Mouse (Mus musculus): ENCODE measurements around the gene Ptma. TPM values are rescaled to one million over a fixed set of nuclear protein-coding genes. Genes with fewer than 3 reads are reported as not detected.

Ptma gene
- polyA plus RNA-seq, 1 experiment = 380 TPM

- no peak for DNase-seq (ENCODE audit: low read depth)
Measured at GRCm38 (mm10) chr1:86515715-86516410, 10.7 kb upstream of the Ptma start.

GRCm38 (mm10) chr1:86517076-86517475 lies 9.4 kb upstream of the Ptma start:
- no peak for DNase-seq (ENCODE audit: low read depth)

DNA sequence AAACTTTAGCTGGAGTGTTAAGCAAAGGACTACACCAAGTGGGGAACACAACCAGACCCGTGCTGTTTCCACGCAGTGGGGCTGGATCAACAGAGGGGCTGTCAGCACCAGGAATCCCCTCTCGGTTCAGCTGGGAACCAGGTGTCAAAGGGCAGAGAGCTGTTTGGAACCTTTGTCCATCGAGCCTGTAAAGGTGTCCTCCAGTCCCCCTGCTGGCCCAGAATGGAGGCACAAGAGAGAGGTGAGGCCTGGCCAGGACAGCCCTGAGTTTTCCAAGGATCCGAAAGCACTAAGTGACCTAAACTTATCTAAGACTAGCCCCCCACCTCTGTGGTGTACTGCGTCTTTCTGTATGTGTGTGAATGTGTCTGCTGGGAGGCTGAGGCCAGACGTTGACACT lies 6.2 kb upstream of the Ptma start:
- no peak for DNase-seq (ENCODE audit: low read depth)

DNA sequence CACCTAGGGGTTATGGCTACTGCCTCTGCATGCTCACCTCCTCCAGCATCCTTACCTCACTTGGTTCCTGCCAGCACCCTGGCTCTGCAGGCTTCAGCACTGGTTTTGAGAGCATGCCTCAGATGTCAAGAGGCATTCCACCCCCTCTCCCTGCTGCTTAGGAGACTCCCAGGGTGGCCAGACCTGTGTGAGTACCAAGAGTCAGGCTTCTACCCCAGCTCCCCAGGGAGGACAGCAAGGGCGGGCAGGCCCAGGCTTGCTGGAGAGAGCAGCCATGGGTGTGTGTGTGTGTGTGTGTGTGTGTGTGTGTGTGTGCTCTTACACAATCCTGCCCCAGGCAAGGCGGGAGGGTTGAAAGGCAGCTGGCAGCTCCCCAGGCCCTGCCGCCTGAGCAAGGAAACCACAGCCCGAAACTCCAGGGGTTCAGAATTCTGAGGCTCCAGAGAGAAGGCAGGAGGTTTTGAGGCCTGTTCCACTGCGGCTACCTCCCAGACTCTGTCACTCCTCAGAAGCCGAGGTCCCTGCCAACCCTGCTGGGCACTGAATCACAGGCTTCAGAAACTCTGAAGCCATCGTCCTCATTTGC lies 4.1 kb upstream of the Ptma start:
- DNase-seq (ENCODE audit: low read depth) = no peak

DNA sequence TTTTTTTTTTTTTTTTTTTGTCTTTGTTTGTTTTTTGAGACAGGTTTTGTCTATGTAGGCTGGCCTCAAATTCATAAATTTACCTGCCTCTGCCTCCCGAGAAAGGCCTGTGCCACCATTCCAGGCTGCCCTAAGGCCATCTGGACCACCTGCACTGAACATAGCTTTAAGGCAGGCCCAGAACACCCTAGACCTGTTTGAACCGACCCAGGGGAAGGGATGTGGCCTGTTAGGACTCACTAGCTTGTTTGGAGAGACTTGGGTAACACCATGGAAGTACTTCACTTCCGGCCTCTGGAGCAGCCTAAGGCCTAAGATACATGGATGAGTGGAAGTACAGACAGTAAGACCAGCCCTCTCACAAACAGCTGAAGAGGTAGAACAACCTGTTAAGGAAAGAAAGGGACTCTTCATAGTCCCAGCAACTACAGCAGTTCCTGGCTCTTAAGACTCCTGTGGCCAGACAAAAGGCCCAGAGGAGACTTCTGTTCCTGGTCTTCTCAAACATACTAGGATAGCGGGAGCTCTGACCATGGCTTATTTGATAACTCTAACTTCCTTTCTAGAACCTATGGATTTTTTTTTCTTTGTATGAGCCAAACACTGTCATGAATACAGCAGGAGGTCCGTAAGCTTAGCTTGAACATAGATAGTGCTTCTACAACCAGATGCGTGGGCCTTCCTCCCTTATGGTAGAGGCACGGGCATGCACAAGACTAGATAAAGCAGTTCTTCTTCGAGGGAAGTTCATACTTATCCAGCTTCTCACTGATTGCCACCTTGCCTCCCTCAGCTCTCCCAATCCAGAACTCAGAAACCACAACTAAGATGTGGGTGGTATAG lies 2.5 kb upstream of the Ptma start:
- no peak for DNase-seq (ENCODE audit: low read depth)

GRCm38 (mm10) chr1:86524619-86525498 lies 1.7 kb upstream of the Ptma start:
- peak; percentile 93 for DNase-seq (ENCODE audit: low read depth)

GRCm38 (mm10) chr1:86525499-86526115 lies 919 bp upstream of the Ptma start:
- DNase-seq (ENCODE audit: low read depth) = no peak

GRCm38 (mm10) chr1:86526789-86527598 lies 468 bp downstream of the Ptma start:
- DNase-seq (ENCODE audit: low read depth) = no peak

DNA sequence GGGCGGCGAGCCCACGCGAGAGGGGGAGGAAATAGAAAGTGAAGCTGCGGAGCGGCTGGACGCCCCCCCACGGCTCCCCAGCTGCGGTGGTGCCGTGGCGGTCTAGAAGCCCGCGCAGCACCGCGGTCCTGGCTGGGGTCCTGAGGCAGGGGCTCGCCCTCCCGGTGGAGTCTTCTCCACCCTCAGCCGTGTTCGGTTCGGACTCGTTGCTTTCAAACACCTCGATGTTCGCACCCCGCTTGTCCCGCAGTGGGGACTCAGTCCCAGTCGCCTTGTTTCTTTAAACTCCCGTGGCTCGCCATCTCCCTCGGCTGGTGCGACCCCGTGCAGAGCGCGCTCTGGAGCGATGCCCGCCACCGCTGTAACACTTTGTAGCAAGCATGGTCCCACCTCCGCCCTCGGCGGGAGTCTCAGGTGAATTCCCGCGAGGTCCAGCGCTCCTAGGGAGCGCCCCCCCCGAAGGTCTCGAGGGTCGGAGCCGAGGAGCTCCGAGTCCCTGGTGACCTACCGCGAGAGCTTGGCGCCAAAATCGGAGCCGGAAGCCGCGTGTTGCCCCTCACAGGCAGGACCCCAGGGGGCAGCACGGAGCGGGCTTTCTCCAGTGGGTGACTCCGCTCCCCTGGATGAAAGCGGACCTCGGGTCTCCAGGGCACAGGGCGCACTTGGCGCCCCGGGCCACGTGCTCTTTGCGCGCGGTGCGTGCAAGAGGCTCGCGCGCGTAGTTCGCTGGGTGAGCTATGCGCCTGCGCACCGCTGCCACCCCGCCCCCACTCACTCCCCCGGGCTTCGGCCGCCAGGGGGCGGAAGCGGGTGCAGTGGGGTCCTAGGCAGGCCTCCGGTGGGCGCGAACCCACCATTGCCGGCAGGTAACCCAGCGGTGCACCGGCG lies 1.3 kb downstream of the Ptma start:
- no peak for DNase-seq (ENCODE audit: low read depth)

- DNase-seq (ENCODE audit: low read depth) = peak; percentile 60
Measured at GRCm38 (mm10) chr1:86528571-86529180, 2.1 kb downstream of the Ptma start.

DNA sequence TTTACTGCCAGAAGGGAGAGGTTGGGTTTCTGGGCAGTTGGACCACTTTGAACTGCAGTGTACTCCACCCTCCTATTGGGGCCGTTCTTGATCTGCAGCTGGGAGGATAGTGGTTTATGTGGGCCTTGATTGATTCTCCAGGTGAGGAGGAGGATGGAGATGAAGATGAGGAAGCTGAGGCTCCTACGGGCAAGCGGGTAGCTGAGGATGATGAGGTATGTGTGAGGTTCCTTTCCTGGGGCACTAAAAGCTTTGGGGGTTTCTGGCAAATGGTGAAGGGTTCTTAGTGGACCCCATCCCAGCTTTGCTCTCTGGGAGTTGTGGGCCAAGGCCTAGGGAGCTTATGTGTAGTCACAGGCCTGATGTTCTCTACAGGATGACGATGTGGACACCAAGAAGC lies 3.1 kb downstream of the Ptma start:
- DNase-seq (ENCODE audit: low read depth) = no peak

DNA sequence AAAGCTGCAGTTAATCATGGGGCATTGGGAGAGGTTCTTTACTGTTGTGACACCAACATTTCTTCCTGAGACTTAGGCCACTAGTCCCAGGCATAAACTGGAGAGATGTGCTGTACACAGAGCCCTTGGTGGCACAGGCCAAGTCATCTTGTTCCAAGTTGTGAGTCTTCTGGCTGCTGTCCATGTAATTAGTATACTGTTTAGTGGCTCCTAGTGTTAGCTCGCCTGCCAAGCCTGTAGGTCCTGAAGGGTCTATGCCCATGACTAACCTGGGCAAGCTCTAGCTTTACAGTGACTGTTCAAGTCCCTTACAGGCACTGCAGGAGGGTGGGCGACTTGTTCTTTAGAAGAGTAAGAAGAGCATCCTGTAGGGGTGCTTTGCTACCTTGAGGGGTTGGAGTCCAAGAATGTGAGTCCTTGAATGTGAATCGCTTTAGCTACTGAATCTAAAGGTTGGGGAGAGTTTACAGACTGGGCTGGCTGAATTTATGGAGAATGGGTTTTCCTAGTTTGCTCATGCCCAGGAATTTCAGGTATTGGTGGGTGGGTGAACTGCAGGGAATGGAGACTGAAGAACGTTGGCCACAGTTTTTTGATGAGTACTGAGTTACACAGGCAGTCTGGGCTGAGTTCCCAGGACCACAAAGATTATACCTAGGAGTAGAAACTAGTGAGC lies 4.5 kb downstream of the Ptma start:
- DNase-seq (ENCODE audit: low read depth) = no peak

GRCm38 (mm10) chr1:86531547-86532321 lies 5.2 kb downstream of the Ptma start:
- no peak for DNase-seq (ENCODE audit: low read depth)

GRCm38 (mm10) chr1:86532362-86533051 lies 6.0 kb downstream of the Ptma start:
- no peak for DNase-seq (ENCODE audit: low read depth)

- no peak for DNase-seq (ENCODE audit: low read depth)
Measured at GRCm38 (mm10) chr1:86533411-86534130, 7.0 kb downstream of the Ptma start.

DNA sequence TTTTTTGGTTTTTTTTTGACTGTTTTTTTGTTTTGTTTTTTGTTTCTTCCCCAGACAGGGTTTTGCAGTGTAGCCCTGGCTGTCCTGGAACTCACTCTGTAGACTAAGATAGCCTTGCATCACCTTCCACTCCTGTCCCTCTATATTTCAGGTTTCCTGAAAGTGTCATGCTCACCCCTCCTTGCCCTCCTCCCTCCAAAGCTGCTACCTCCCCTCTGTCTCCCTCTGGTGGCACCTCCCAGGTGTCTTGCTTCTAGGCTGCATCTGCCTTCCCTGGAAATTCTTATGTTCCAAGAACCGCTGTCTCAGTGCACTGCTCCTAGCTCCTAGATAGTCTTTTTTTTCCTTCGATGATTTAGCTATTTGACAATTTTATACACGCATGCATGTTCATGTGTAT lies 11.9 kb downstream of the Ptma start:
- no peak for DNase-seq (ENCODE audit: low read depth)

Measured in gonadal fat pad, adult 2 months (tissue).